In the genomic region with DNA sequence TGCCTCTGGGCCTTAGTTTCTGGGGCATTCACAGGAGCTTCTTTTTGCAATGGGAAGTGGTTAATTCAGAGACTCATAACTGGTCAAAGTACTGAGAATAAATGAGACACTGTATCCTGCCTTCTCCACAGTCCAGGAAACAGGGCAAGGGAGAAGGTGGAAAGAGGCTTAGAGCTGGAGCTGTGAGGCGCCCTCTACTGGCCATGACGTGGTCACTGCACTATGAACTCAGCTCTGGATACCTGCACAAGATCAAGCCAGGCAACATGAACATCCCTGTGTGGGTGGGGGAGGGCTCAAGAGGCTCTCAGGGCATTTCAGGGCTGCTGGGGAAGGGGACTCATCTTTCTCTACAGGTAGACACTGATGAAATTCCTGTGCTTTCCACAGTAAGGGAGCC, we compare ENCODE assay signal across 9 mouse cellular contexts. TPM values are rescaled to one million over a fixed set of nuclear protein-coding genes. Genes with fewer than 3 reads are reported as not detected.
DNase-seq lines count a peak whose midpoint lies in the region; ATAC-seq and TF ChIP-seq lines count a peak whose summit lies in the region.
"Had no signal": no experiment of that assay in that cellular context is flagged by ENCODE, and none has a peak within 500 bp of the region (broad histone marks: within the 10 kb centered on the region; RNA-seq: fewer than 3 reads in every experiment).

No protein-coding gene starts in this region.

- H3K27me3 ChIP-seq in intestine, embryonic 15.5 days (replicated peaks), result no peaks in the 10 kb centered on the region
- H3K27me3 ChIP-seq in intestine, embryonic 16.5 days (replicated peaks; ENCODE audit: control insufficient read depth, insufficient read depth, low read length), result no peaks in the 10 kb centered on the region
- no peaks in the 10 kb centered on the region for H3K27me3 ChIP-seq in G1E (ENCODE audit: insufficient read depth, low read length)
- H3K27me3 ChIP-seq in liver, adult 2 months (ENCODE audit: control insufficient read depth, insufficient read depth, low read length), result no peaks in the 10 kb centered on the region

- no peak overlapping the region for H3K4me2 ChIP-seq in intestine, embryonic 15.5 days (replicated peaks)
- no peak overlapping the region for H3K4me2 ChIP-seq in intestine, embryonic 16.5 days (ENCODE audit: low read depth, low read length)

- H3K4me1 ChIP-seq in intestine, embryonic 15.5 days (replicated peaks), result no peaks in the 10 kb centered on the region
- no peaks in the 10 kb centered on the region for H3K4me1 ChIP-seq in intestine, embryonic 16.5 days (ENCODE audit: control insufficient read depth, insufficient read depth, low read length)
- peaks cover 15% of the 10 kb centered on the region for H3K4me1 ChIP-seq in G1E (ENCODE audit: insufficient read depth, low read depth, low read length)
- no peaks in the 10 kb centered on the region for H3K4me1 ChIP-seq in liver, adult 2 months (ENCODE audit: control insufficient read depth, insufficient read depth, low read length)

- WGBS in intestine, embryonic 15.5 days, result 7% methylated on average over 2 of the region's 2 CpGs
- WGBS in intestine, embryonic 16.5 days, result 5% methylated on average over 2 of the region's 2 CpGs
- 8% methylated on average over 2 of the region's 2 CpGs for WGBS in liver, adult 2 months

- H3K4me3 ChIP-seq in intestine, embryonic 15.5 days (replicated peaks), result no peak overlapping the region
- H3K4me3 ChIP-seq in intestine, embryonic 16.5 days (ENCODE audit: low read length), result no peak overlapping the region
- H3K4me3 ChIP-seq in G1E (ENCODE audit: low read depth, low read length), result no peak overlapping the region
- no peak overlapping the region for H3K4me3 ChIP-seq in liver, adult 2 months (ENCODE audit: insufficient read depth, low read depth, low read length)

- H3K79me2 ChIP-seq in liver, adult 2 months (ENCODE audit: control insufficient read depth, insufficient read depth, low read length), result no peaks in the 10 kb centered on the region

- no peak overlapping the region for H3K27ac ChIP-seq in intestine, embryonic 15.5 days
- H3K27ac ChIP-seq in intestine, embryonic 16.5 days (ENCODE audit: low read length), result no peak overlapping the region
- no peak overlapping the region for H3K27ac ChIP-seq in liver, adult 2 months (replicated peaks; ENCODE audit: insufficient read depth, low read depth, low read length)
- H3K27ac ChIP-seq: macrophage had no signal

- no peaks in the 10 kb centered on the region for H3K36me3 ChIP-seq in intestine, embryonic 15.5 days
- H3K36me3 ChIP-seq in intestine, embryonic 16.5 days (ENCODE audit: control insufficient read depth, insufficient read depth, low read length), result no peaks in the 10 kb centered on the region
- H3K36me3 ChIP-seq in G1E (replicated peaks), result peaks cover 26% of the 10 kb centered on the region
- H3K36me3 ChIP-seq in liver, adult 2 months (ENCODE audit: control insufficient read depth, insufficient read depth, low read length), result no peaks in the 10 kb centered on the region

- DNase-seq in G1E (ENCODE audit: low spot score), result no peak
- DNase-seq in c-Kit-positive CD71-positive TER-119-negative erythroid progenitor cells, embryonic 14.5 days (ENCODE audit: low read depth), result peak; percentile 32
- no peak for DNase-seq in liver, adult 2 months (ENCODE audit: extremely low read depth, low read depth, low spot score)
- peak; percentile 13 for DNase-seq in thymus, postnatal 25 days
- DNase-seq in left cerebral cortex, adult 11 months (ENCODE audit: low spot score), result no peak

- peak; percentile 56 for TF ChIP-seq CTCF in G1E (IDR thresholded peaks at IDR 0.05; ENCODE audit: low read depth, low read length)
- peak; percentile 73 for TF ChIP-seq CTCF in liver, adult 2 months (IDR thresholded peaks at IDR 0.05; ENCODE audit: low read depth, low read length)

- no peaks in the 10 kb centered on the region for H3K9me3 ChIP-seq in intestine, embryonic 15.5 days
- H3K9me3 ChIP-seq in intestine, embryonic 16.5 days (ENCODE audit: control insufficient read depth, low read length), result no peaks in the 10 kb centered on the region
- H3K9me3 ChIP-seq in G1E (replicated peaks), result no peaks in the 10 kb centered on the region

- ATAC-seq in intestine, embryonic 15.5 days, result peak; percentile 49; the same call in 1 of the 2 replicates
- ATAC-seq in intestine, embryonic 16.5 days, result no peak
- no peak for ATAC-seq in G1E (ENCODE audit: extremely low read depth, insufficient number of reproducible peaks, low FRiP score, poor library complexity, severe bottlenecking)
- ATAC-seq in inflammation-experienced regulatory T-cells, adult 6 months, result no peak

- no peak overlapping the region for H3K9ac ChIP-seq in intestine, embryonic 15.5 days
- no peak overlapping the region for H3K9ac ChIP-seq in intestine, embryonic 16.5 days (ENCODE audit: low read depth, low read length)
- H3K9ac ChIP-seq in liver, adult 2 months (ENCODE audit: low read depth, low read length), result no peak overlapping the region

- TF ChIP-seq POLR2A in liver, adult 2 months (IDR thresholded peaks at IDR 0.05; ENCODE audit: extremely low read depth, insufficient read depth, low read length), result no peak

RNA-seq across cellular contexts. Expression of a gene that starts 7.7 kb away (rescaled TPM):
- polyA plus RNA-seq in intestine, embryonic 15.5 days (2015; fragmentation: Nextera tagmentation; extraction: Ambion mirVana), result 5.7 and 7.9 TPM in 2 replicates
- polyA plus RNA-seq in intestine, embryonic 16.5 days (2015; fragmentation: Nextera tagmentation; extraction: Ambion mirVana), result 5.4 and 5.5 TPM in 2 replicates
- total RNA-seq in G1E (2014; fragmentation: Nextera tagmentation) (61.1 and 62.3 TPM in 2 replicates), G1E (2017) (19.8 and 21.0 TPM in 2 replicates)
- 1.2 and 1.8 TPM in 2 replicates for polyA plus RNA-seq in G1E (2012)
- total RNA-seq in liver, adult 2 months (2014; rRNA removed), result 5.0 and 6.2 TPM in 2 replicates
- 1.8 and 2.6 TPM in 2 replicates for polyA plus RNA-seq in liver, adult 2 months (2012; rRNA removed)
- not detected for polyA plus RNA-seq in inflammation-experienced regulatory T-cells, adult 6 months (2017; shearing (Covaris generic))
- polyA plus RNA-seq: macrophage had no signal

RNA-seq across cellular contexts. Expression of a gene that starts 33.0 kb away (rescaled TPM):
- polyA plus RNA-seq in intestine, embryonic 15.5 days (2015; fragmentation: Nextera tagmentation; extraction: Ambion mirVana), result 96.0 and 106 TPM in 2 replicates
- polyA plus RNA-seq in intestine, embryonic 16.5 days (2015; fragmentation: Nextera tagmentation; extraction: Ambion mirVana), result 77.9 and 89.1 TPM in 2 replicates
- total RNA-seq in G1E (2014; fragmentation: Nextera tagmentation) (337 and 350 TPM in 2 replicates), G1E (2017) (73.7 and 79.8 TPM in 2 replicates)
- polyA plus RNA-seq in G1E (2012), result 42.4 and 51.0 TPM in 2 replicates
- total RNA-seq in liver, adult 2 months (2014; rRNA removed), result 28.2 and 31.8 TPM in 2 replicates
- 7.7 and 8.0 TPM in 2 replicates for polyA plus RNA-seq in liver, adult 2 months (2012; rRNA removed)
- polyA plus RNA-seq in inflammation-experienced regulatory T-cells, adult 6 months (2017; shearing (Covaris generic)), result 10 to 100 TPM; 52.5 to 76.1 (median 62.4) TPM

Comparison
In these comparisons a context has a peak if more than half of its experiments do, and no peak if none do; other contexts are left out.
1. DNase-seq: peak in c-Kit-positive CD71-positive TER-119-negative erythroid progenitor cells, embryonic 14.5 days (single experiment) and thymus, postnatal 25 days (single experiment); none in G1E (single experiment), liver, adult 2 months (single experiment) and left cerebral cortex, adult 11 months (single experiment).